Mouse (Mus musculus) small intestine, adult 2 months (tissue): ENCODE results near the gene Kansl3.

Source experiments
- CTCF ChIP-seq: fragments of 200-500 bp; IDR thresholded peaks from 2 replicates; pipeline ENCODE4 v1.5.1; 2012; ENCODE audit warnings: low read depth, mild to moderate bottlenecking, control low read depth, inconsistent platforms, low read length, moderate library complexity, mixed read lengths; ENCODE audit not compliant: insufficient replicate concordance, insufficient read length; ENCODE audit errors: extremely low read depth
- POLR2A ChIP-seq: fragments of 200-500 bp; IDR thresholded peaks from 2 replicates; pipeline ENCODE4 v1.6.1; 2012; ENCODE audit warnings: low read depth, mild to moderate bottlenecking, control low read depth, inconsistent platforms, low read length, moderate library complexity

DNA sequence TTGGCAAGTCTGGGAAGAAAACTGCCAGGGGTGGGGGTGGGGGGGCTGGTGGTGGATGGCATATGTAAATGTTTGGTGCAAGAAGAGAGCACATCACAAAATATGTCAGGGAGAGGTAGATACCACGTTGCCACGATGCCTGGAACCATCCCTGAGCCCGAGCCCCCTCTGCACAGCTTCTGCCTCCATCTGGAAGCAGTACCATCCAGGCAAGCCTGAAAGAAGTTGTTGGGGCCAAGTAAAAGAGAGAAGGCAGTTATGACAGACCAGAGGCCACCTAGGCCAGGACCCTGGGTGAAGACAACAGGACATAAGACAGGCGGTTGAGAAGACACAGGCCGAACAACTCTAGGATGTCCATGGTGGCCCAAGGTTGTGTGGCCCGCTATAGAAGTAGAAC, 68.5 kb downstream of the Kansl3 start:
- no peak for TF ChIP-seq POLR2A
- no peak for TF ChIP-seq CTCF
